In the genomic region with DNA sequence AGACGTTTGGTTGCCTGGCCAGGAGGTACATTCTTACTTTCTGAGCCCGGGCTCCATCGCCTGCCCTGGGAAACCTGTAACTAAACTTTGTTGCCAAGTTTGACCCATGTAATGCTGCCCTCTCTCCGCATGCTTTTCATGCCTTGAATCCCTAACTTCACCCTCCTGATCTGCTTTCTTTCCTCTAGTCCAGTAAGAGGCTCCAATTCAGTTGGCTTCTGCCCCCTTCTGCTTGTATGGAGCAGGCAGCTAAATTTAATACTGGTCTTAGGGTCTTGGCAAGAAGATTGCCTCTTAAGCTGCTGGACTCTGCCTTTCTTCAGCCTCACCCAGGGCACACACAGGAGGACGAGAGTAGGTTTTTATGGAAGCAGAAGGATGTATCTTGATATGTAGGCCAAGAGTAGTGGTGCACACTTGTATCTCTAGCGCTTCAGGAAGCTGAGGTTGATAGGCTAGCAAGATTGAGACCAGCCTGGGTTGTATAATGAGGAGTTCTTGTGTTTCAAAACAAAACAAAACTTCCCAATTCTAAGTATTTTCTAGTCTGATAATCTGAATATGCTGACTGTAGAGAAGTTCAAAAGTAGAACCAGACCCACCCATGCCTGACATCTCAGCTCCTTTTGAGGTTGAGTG, we compare ENCODE assay signal across 8 mouse cellular contexts. TPM values are rescaled to one million over a fixed set of nuclear protein-coding genes. Genes with fewer than 3 reads are reported as not detected.
A peak's percentile ranks its signal among the peaks of the same experiment; 100 is the strongest.
DNase-seq lines count a peak whose midpoint lies in the region; ATAC-seq and TF ChIP-seq lines count a peak whose summit lies in the region.

No protein-coding gene starts in this region.

- CTCF ChIA-PET in Patski (lab: Charles Lee): interaction anchor here (0.9 to 1.5 kb wide), 2 partner anchors 9 to 14 kb away, joined by 3 read pairs; no protein-coding TSS in a partner anchor

- peaks cover 55% of the 10 kb centered on the region for H3K4me1 ChIP-seq in kidney, embryonic 14.5 days (ENCODE audit: control insufficient read depth, insufficient read depth, low read length)
- H3K4me1 ChIP-seq in hindbrain, embryonic 13.5 days (replicated peaks): peaks cover 75% of the 10 kb centered on the region
- peaks cover 61% of the 10 kb centered on the region for H3K4me1 ChIP-seq in midbrain, embryonic 13.5 days (replicated peaks)

- peak overlapping the region; percentile 87 for H3K4me2 ChIP-seq in kidney, embryonic 14.5 days (replicated peaks; ENCODE audit: low read depth, low read length)
- H3K4me2 ChIP-seq in hindbrain, embryonic 13.5 days: peak overlapping the region; percentile 79
- H3K4me2 ChIP-seq in midbrain, embryonic 13.5 days (replicated peaks): peak overlapping the region; percentile 63

- WGBS in kidney, embryonic 14.5 days: 23% methylated on average over 6 of the region's 6 CpGs
- WGBS in hindbrain, embryonic 13.5 days: 36% methylated on average over 6 of the region's 6 CpGs
- 34% methylated on average over 6 of the region's 6 CpGs for WGBS in midbrain, embryonic 13.5 days

- H3K9ac ChIP-seq in kidney, embryonic 14.5 days (ENCODE audit: low read depth, low read length): peak overlapping the region; percentile 65
- peak overlapping the region; percentile 80 for H3K9ac ChIP-seq in hindbrain, embryonic 13.5 days
- peak overlapping the region; percentile 76 for H3K9ac ChIP-seq in midbrain, embryonic 13.5 days (replicated peaks)

- H3K27ac ChIP-seq in kidney, embryonic 14.5 days (ENCODE audit: low read depth, low read length): peak overlapping the region; percentile 96
- peak overlapping the region; percentile 96 for H3K27ac ChIP-seq in hindbrain, embryonic 13.5 days
- peak overlapping the region; percentile 90 for H3K27ac ChIP-seq in midbrain, embryonic 13.5 days

- POLR2A ChIA-PET in Patski (lab: Charles Lee): interaction anchor here (0.6 to 3.0 kb wide), 5 partner anchors 10 to 66 kb away, joined by 3 to 15 read pairs (median 4); partner anchors contain the start of gene Rai1

- peak overlapping the region; percentile 46 for H3K4me3 ChIP-seq in kidney, embryonic 14.5 days (ENCODE audit: low read length)
- peak overlapping the region; percentile 50 for H3K4me3 ChIP-seq in hindbrain, embryonic 13.5 days
- peak overlapping the region; percentile 49 for H3K4me3 ChIP-seq in midbrain, embryonic 13.5 days (replicated peaks)

- no peak for TF ChIP-seq CTCF in Patski (IDR thresholded peaks at IDR 0.05)

- no peaks in the 10 kb centered on the region for H3K27me3 ChIP-seq in kidney, embryonic 14.5 days (ENCODE audit: control insufficient read depth, insufficient read depth, low read length)
- H3K27me3 ChIP-seq in Patski: no peaks in the 10 kb centered on the region
- no peaks in the 10 kb centered on the region for H3K27me3 ChIP-seq in hindbrain, embryonic 13.5 days
- no peaks in the 10 kb centered on the region for H3K27me3 ChIP-seq in midbrain, embryonic 13.5 days

- no peaks in the 10 kb centered on the region for H3K36me3 ChIP-seq in kidney, embryonic 14.5 days (ENCODE audit: control insufficient read depth, insufficient read depth, low read length)
- no peaks in the 10 kb centered on the region for H3K36me3 ChIP-seq in hindbrain, embryonic 13.5 days
- H3K36me3 ChIP-seq in midbrain, embryonic 13.5 days: no peaks in the 10 kb centered on the region

- DNase-seq in kidney, adult 9 months: no peak
- no peak for DNase-seq in Patski (ENCODE audit: low read depth, low spot score)
- DNase-seq in layer of hippocampus, adult 11-12 months (ENCODE audit: low spot score): no peak
- no peak for DNase-seq in urinary bladder, postnatal 4 days (ENCODE audit: low spot score in 2 of 2)
- no peak for DNase-seq in right cerebral cortex, postnatal 25 days

- in situ Hi-C loops in Patski (cut with MboI; ENCODE audit: low pct_unique_long_range_greater_than_20kb): no loop called here

- no peaks in the 10 kb centered on the region for H3K9me3 ChIP-seq in kidney, embryonic 14.5 days (ENCODE audit: control insufficient read depth, low read length)
- no peaks in the 10 kb centered on the region for H3K9me3 ChIP-seq in hindbrain, embryonic 13.5 days
- H3K9me3 ChIP-seq in midbrain, embryonic 13.5 days: no peaks in the 10 kb centered on the region

- no peak for ATAC-seq in kidney, embryonic 14.5 days (ENCODE audit: low FRiP score, low TSS enrichment)
- ATAC-seq in Patski: peak; percentile 19
- peak; percentile 4; the same call in 1 of the 2 replicates for ATAC-seq in hindbrain, embryonic 13.5 days (ENCODE audit: low FRiP score)
- ATAC-seq in midbrain, embryonic 13.5 days: no peak

RNA-seq across cellular contexts. Expression of gene Rai1, which starts 10.9 kb away (rescaled TPM):
- 29.1 and 34.4 TPM in 2 replicates for polyA plus RNA-seq in kidney, embryonic 14.5 days (2014; fragmentation: Nextera tagmentation; extraction: Ambion mirVana)
- 40.3 TPM for polyA plus RNA-seq in Patski (2021)
- polyA plus RNA-seq in hindbrain, embryonic 13.5 days (2015; fragmentation: Nextera tagmentation; extraction: Ambion mirVana): 32.6 and 32.7 TPM in 2 replicates
- 32.7 and 33.8 TPM in 2 replicates for polyA plus RNA-seq in midbrain, embryonic 13.5 days (2015; fragmentation: Nextera tagmentation; extraction: Ambion mirVana)

Comparison
In these comparisons a context has a peak if more than half of its experiments do, and no peak if none do; other contexts are left out.
1. ATAC-seq: peak in Patski (single experiment) and hindbrain, embryonic 13.5 days (single experiment); none in kidney, embryonic 14.5 days (single experiment) and midbrain, embryonic 13.5 days (single experiment).
2. Peak in every context shown above with its lines, with median percentiles within 50 percentile points of each other: H3K27ac ChIP-seq, H3K4me2 ChIP-seq, H3K4me3 ChIP-seq and H3K9ac ChIP-seq.